Mouse (Mus musculus): ENCODE measurements at regions not wholly inside any gene's neighbourhood (a gene's known extent, or its start where the extent isn't known, plus 50 kb on each side); places are given as distances from the start of the nearest gene placed in this dataset.
"Not testable (repeated sequence)": the region's sequence is repeated elsewhere in the genome, so short reads cannot be mapped to it uniquely, and the experiment has no call there.

DNA sequence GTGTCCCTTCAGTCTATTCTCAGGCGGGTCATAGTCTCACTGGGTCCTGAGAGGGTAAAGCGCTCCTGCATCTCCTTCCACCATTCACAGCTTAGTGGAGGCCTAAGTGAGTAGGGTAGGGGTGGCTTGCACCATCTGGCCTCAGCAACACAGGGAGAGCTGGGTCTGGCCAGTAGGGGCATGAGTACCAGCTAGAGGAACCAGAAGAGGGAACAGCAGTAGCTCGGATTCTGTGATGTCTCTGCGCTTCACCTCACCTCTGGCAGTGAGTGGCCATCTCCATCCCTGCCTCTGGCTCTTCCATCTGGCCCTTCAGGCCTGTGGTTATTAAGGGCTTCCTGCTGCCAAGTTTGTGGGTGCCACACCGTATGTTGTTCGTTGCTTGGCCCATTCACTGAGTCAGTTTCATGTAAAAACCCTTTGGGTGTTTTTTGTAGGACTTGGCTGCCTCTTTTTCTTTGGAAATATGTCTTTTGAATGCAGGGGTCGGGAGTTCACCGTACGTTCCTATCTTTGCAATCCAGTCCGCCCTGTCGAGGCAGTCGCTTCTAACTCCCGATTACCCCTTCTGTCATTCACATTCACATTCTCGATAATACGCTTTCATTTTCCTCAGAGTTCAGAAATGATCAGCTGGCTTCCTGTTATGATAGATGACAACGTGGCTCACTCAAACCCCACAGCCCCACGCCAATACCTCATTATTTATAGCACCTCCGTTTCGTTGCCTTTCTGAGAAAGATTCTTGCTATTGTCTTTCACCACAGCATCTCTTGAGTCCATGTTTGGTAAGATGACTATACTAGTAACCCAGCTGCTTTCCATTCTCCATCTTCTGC, 99.4 kb upstream of the Mrps10 start:
- no peak for DNase-seq

DNA sequence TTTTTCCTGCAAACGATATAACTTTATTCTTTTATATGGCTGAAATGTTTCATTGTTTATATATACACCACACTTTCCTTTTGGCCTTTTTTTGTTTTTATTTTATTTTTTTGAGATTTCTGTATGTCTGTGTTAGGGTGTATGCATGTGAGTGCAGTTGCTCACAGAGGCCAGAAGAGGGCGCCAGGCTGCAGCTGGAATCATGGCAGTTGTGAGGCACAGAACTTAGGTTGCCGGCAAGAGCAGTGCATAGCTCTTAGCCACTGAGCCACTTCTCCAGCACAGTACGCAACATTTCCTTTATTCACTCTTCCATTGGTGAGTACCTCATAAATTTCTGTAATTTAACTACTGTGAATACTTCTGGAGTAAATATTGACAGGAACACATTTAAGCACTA, 100.8 kb upstream of the Mrps10 start:
- no peak for DNase-seq

DNA sequence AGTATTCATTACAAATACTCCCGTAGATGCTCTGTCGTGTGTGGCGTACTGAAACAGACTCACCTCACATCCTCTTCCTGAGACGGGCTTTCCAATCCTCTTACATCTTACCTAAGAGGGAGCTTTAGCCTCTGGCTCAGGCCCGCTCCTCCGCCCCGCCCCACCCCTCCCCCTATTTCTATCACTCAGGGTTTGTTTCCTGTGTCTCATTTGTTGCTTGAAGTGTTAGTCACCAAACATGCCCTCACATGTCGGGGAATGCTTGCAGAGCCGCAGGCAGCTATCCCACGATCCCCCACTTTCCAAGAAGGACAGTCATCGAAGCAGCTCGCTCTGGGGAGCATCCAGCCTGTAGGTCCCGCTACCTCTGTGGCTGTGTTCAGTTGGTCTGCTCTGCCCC, 101.6 kb upstream of the Mrps10 start:
- DNase-seq, result no peak

DNA sequence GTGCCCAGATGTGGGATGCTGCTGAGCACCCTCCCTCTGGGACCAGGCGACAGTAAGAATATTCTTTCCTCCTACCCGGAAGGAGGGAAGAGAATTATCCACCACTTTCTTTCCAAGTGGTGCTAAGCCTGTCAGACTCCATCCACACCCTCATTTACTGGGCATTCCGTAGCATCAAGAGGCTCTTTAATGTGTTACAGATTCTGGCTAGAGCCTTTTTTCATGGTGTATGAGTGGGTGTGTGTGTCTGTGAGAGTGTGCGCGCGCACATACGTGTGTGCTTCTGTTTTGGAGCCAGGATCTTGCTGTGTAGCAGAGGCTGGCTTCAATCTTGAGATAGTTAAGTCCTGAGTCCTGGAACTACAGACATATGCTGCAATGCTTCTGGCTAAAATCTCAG, 102.4 kb upstream of the Mrps10 start:
- DNase-seq, result no peak

DNA sequence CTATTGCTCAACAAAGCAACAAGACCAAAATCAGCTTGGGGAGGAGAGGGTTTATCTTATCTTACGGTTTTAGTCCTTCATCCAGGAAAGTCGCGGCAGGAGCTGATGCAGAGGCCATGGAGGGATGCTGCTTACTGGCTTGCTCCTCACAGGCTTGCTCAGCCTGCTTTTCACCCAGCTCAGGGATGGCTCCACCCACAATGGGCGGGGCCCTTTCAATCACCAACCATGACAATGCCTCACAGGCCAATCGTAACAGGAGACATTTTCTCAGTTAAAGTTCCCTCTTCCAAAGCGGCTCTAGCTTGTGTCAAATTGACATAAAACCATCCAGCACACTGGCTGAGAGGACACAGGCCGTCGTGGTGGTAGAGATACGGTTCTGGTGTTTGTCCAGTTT, 105.7 kb upstream of the Mrps10 start:
- no peak for DNase-seq

DNA sequence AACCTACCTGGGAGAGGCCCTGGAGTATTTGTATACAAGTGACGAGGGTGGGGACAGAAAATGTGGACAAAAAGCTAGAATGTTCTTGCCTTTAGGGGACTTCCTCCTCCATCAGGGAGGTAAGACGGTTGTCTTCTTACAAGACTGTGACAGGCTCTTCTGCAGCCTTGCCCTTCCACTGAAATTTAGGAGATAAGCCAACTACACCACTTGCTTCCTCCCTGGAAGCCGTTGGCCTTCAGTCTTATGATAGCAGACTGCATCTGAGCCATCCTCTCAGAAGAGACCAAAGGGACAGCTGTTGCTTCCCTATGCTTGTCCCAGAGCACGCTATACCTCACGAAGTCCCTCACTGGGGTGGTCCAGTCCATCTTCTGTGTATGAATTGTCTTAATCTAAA, 106.5 kb upstream of the Mrps10 start:
- no peak for DNase-seq

DNA sequence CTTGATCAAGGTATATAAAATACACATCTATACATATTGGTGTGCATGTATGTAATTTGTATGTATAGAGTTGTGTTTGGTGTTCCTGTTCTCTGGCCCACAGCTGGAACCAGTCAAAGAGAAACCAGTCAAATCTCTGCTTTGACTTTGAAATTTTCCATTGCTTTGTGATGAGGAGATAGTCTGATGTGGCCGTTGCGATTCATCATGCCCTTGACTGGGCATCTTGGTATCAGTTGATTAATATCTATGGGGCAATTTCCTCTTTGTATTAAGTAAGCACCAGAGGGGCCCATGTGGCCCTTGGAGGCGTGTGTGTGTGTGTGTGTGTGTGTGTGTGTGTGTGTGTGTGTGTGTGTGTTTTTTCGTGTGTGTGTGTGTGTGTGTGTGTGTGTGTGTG, 107.7 kb upstream of the Mrps10 start:
- DNase-seq, result no peak

DNA sequence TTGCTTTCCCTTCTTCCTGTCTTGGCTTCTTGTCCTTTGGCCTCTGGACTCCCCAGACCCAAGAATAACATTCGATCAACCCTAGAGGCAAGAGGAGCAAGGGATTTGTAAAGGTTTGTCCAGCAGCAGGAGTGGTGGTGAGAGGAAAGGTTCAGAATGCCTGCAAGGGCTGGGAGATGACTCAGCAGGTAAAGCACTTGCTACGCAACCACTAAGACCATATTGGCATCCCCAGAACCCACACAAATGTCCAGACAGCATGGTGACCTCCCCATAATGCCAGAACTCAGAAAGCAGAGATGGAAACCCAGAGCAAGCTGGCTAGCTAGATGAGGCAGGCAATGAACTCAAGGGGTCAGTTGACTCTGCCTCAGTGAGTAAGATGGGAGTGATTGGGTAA, 110.4 kb upstream of the Mrps10 start:
- DNase-seq, result no peak

DNA sequence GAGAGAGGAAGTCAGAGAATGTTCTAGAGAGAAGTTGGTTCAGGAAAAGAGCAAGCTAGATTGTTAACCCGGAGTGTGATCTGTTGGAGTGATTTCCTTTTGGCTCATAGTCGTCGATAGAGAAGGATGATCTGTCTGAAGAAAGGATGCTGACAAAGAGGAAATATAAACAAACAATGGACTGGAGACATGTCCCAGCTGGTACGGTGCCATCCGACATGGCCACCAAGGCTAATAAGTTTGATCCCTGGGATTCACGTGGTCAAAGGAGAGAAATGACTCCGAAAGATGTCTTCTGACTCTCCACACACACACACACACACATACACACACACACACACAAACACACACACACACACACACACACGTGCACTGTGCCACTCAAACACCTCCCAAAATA, 113.5 kb upstream of the Mrps10 start:
- no peak for DNase-seq

DNA sequence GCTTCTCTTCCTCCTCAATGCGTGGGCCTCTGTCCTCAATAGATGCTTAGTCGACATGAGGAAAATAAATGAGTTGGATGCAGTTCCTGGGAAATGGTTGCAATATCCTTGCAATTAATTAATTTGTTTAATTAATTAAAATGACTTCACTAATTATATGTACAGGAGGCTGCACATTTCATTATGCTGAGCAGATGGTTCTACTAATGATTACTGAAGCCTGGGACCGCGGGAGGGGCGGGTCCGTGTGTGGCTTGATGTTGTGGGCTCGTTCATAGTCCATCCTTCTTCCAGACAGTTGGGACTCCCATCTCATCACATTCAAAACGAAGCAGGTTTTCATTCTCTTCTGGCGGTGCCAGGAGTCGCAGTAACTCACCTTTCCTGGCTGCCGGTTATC, 114.7 kb upstream of the Mrps10 start:
- no peak for DNase-seq

DNA sequence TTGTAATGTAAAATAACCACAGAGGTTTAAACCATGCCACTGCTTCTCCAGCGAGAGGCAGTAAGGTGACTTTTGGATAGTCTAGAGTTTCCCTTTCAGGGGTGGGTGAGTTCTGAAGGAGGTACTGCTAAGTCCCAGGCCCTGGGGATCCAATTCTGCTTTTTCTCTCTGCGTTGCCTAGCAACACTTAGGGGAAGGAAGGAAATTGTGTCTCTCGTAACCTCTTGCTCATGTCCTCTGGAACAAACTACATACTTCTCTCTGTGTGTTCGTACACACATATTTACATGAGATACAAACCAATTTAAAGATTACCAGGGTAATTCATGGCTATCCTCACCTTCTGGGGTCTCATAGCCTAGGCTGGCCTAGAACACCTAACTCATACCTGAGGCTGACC, 118.7 kb upstream of the Mrps10 start:
- DNase-seq, result no peak

DNA sequence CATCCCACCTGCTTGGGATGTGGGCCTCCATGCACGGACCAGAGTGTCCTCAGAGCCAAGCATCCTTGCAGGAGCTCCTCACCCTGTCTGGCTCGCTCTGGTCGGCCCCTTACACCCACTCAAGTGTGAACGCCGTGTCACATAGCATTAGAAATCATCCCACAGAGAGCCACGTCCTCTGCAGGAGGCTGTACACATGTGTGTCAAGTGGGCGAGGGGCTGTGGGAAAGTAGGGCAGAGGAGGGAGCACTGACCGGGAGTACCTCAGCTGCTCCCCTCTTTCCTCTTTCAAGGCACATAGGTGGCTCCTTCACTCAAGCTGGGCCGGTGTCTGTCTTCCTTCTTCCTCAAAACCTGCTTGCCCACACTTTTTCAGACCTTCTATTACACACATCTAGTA, 119.5 kb upstream of the Mrps10 start:
- no peak for DNase-seq

DNA sequence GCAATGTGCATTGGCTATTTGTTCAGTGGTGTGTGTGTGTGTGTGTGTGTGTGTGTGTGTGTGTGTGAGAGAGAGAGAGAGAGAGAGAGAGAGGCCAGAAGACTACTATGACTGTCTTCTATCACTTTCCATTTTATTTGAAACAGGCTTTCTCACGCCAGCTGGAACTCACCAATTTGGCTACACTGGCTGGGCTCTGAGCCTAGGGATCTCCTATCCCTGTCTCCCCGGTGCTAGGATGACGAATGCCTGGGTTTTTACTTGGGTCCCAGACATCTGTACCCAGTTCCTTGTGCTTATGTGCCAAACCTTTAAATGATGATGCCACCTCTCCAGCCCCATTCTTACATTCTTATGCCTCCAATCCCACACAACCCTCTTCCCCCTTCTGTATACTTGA, 120.6 kb upstream of the Mrps10 start:
- no peak for DNase-seq

DNA sequence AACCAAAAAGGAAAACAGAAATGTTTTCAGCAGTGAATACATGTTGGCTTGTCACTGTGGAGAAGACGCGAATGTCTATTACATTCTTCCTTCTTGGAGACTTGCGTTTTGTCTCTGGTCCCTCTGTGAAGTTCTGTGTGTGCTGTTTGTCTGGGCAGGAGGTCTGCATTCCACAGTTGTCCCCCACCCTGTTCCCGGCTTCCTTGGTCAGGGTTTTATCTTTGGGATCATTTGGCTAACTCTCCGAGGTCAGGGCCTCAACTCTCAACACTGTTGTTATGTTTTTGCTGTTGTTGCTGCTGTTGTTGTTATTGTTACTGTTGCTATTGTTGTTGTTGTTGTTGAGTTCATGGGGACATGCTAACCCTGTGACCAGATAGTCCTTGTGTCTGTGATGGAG, 121.2 kb upstream of the Mrps10 start:
- DNase-seq, result no peak

DNA sequence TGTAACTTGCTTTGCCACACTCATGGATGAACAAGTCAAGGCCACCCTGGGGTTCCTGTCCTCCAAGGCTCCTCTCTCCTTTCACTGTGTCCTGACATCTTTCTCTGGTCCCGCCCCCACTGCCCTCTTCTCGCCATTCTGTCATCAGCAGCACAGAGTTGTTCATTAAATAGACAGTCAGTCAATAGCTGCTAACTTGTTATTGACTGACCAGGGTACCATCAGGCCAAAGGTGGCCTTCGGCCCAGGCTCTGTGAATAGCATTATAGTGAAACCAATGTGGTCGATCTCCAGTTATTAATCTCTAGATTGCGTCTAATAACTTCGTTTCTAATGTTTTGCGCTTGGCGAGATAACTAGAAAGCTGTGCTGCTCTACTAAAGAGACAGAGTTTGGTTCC, 122.1 kb upstream of the Mrps10 start:
- no peak for DNase-seq

DNA sequence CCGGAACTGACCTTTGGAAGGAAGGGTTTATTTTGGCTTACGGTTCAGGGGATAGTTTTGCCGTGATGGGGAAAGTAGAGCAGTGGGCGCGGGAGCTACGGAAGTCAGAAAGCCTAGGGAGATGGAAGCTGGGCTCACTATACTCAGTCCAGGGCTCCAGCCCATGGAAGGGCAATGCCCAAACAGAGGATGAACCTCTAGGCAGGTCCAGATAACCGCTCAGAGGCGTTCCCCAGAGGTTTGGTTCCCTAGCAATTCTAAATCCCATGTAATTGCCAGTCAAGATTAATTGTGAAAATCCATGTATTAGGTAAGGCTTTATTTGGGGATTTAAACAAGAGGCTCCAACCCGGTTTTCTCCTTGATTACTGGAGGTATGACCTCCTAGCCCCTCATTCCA, 123.1 kb upstream of the Mrps10 start:
- DNase-seq, result no peak

DNA sequence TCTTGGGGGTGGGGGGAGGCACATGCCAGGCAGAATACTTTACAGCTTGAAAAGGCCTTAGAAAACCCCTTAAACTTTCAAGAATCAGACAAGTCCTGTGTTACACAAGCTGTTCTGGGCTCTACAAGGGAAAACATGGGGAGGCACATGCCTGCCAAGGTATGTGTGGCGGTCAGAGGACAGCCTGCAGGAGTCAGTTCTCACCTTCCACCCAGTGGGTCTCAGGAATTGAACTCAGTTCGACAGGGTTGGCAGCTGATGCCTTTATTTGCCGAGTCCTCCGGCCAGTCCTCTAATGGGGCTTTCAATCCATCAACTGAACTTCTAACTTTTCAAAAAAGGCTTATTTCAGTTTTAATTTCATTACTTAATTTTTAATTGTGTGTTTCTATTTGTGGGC, 129.6 kb upstream of the Mrps10 start:
- DNase-seq, result no peak

DNA sequence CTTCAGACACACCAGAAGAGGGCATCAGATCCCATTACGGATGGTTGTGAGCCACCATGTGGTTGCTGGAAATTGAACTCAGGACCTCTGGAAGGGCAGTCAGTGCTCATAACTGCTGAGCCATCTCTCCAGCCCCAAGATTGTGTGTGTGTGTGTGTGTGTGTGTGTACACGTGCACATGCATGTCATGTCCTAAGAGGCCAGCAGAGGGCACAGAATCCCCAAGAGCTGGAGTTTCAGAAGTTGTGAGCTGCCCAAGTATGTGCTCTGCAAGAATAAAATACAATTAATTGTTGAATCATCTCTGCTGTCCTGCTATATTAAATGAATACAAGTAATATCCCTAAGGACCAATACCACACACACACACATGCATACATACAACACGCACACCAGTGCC, 130.8 kb upstream of the Mrps10 start:
- DNase-seq, result not testable (repeated sequence)

DNA sequence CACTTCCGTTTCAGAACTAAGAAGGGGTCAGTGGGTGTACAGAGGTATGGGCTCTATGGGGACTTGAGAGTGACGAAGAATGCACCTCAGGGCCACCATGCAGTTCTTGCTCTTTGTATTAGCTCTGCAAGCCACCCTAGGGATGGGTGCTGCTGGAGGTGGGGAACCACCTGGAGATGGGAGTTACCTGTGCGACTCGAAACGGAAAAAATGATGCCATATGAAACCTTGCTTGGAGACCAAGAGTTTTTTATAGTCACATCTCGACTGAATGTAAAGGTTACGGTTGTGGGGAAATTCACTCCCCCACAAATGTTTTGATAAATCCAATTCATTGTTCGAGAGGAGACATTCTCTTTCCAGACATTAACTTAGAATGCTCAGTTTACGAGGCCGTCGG, 134.3 kb upstream of the Mrps10 start:
- DNase-seq, result no peak

DNA sequence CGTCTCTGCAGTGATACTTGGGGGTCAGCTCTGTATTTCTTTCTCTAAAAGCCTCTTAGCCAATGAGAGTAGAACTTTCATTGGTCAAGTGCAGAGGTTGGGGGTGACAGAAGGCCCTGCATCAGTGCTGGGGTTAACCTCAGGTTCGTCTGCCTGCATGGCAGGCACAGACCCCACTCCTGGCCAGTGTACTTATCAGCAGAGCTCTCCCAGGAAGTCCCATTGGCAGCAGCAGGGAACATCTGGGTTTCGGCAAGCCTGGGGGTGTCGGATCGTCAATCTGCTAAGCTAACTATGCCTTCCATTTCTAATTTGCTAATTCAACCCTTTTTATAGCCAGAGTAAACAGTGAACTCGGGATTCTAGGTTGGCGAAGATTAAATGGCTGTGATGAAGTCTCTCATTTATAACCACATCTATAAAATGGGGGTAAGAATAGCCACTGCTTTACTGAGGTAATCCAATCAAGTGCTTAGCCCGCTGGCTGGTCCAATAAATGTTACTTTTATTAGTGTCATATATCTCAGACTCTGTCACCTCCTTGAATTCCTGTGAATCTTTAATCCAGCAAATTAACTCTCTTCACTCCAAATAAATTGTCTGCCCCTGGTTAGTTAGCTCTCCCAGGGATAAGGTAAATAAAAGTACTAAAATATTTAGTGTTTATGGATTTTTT, 135.5 kb upstream of the Mrps10 start:
- no peak for DNase-seq

DNA sequence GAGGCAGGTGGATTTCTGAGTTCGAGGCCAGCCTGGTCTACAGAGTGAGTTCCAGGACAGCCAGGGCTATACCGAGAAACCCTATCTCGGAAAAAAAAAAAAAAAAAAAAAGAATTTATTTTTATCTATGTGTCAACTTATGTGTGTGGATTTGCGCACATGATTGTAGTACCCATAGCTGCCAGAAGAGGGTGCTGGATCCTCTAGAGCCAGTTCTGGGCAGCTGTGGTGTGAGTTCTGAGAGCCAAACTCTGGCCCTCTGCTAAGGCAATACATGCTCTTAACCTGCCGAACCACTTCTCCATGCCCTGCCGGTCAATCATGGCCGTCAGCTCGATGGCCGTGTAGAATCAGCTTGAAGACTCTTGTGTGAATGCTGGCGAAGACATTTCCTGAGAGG, 138.0 kb upstream of the Mrps10 start:
- no peak for DNase-seq

DNA sequence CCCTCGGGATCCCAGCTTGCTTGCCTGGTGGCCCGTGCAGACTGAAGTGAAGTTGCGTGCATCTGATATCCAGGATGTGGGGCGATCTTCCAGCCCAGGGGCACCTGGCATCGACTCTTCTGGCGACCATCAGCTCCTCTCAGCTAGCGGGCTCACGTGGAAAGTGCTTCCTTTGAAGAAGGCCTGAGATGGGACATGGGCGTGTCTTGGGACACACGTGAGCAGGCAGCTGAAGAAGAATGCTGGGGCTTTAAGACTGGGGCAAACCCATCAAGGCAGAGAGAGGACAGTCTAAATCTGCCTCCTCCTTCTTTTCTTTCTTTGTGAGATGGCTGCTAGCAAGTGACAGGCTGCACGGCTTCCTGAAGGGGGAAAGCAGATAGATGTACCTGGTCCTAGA, 142.3 kb upstream of the Mrps10 start:
- no peak for DNase-seq

DNA sequence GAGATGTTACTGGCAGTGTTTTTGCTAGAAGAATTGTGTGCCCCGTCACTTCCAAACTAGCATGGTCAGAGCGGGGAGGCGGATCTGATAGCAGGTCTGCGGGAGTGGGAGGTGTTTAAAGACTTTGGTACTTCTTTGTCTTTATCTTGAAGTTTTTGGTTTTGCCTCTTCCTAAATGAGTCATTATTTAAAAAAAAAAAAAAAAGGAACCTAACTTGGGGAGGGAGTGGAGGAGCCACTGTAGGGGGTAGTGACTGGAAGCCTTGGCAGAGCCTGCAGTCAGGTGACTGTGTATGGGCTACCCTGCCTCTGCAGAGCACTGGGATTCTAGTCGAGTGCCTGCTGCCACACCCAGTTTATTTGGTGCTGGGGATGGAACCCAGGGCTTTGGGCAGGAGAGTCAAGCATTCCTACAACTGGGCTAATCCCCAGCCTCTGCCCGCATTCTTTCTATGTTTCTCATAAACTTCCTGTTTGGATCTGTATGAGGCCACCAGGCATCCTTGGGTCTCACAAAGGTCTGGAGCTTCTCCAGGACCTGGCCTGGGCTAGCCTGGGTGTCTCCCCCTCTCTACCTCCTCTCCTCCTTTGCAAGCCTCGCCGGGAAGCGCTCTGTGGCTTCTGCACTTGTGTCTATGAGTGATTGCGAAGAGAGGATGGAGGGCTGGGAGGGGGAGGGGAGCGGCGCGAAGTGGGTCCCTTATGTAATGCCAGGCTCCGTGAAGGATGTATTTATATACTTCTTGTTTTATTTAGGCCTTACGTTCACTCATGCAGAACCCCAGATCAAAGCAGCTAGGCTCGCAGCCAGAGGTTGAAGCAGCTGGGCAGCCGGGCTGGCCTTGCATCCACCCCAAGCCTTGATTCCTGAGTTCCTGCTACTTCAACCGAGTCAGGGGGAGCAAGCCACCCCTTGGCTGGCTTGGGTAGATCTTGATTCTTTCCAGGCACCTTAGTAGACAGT, 143.1 kb upstream of the Mrps10 start:
- DNase-seq, result no peak

All from cerebellum, adult 11-12 months (tissue).